Mouse (Mus musculus) retina, embryonic 14.5 days (tissue): Measurements from ENCODE around the gene D630045J12Rik.
A peak's percentile ranks its signal among the peaks of the same experiment; 100 is the strongest.

Experiments
- DNase-seq: peaks from one replicate; pipeline ENCODE4 v3.0.0-alpha.2; 2015; ENCODE audit warnings: low spot score

Gene D630045J12Rik

DNA sequence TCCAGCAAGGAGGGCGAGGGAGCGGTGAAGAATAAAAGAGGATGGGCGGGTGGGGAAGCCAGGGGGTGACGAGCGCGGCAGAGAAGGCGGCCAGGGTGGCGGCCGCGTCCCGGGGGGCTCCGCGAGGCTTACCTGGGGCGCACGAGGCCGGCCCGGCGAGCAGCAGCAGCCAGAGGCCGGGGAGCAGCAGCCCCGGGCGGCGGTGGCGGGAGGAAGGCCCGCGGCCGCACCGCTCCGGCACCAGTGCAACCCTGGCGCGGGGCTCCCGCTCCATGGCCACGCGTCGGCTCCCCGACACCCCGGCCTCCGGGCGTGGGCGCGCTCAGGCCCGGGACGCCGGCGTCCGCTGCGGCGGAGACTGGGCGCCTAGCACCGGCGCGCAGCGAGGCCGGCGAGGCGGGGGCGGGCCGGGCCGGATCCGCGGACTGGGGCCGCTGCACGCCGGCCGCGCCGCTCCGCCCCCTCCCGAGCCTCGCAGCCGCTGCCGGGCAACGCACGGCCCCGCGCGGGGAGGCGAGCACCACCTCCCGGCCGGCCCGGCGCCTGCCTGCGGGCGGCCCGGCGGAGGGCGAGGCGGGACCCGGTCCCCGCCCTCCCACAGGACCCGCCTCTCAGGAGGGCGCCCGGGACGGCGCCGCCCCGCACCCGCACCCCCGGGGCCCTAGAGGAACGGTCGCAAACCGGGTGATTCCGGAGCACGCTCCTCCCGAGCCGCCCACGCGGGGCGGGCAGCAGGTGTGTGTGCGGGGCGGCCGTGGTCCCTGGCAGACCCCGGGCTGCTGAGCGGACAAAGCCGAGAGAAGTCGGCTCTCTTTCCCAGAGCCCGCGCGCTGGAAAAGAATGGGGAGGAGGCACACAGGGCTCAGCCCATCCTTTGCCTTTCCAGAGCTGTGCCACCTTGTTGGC lies at the start of gene D630045J12Rik:
Gene D630045J12Rik (minus strand): TSS at position 274 of the 906 bp plus-strand sequence.
- peak; percentile 77 for DNase-seq

GRCm38 (mm10) chr6:38298761-38299401 lies 45.1 kb upstream of the D630045J12Rik start, which contains the start of gene Zc3hav1l:
Gene Zc3hav1l (minus strand): TSS chr6:38299259.
- DNase-seq: peak; percentile 82

GRCm38 (mm10) chr6:38298246-38298635 lies 44.4 kb upstream of the D630045J12Rik start:
- peak; percentile 68 for DNase-seq

GRCm38 (mm10) chr6:38297580-38298245 lies 43.9 kb upstream of the D630045J12Rik start:
- no peak for DNase-seq

GRCm38 (mm10) chr6:38293708-38294107 lies 39.9 kb upstream of the D630045J12Rik start:
- peak; percentile 12 for DNase-seq

DNA sequence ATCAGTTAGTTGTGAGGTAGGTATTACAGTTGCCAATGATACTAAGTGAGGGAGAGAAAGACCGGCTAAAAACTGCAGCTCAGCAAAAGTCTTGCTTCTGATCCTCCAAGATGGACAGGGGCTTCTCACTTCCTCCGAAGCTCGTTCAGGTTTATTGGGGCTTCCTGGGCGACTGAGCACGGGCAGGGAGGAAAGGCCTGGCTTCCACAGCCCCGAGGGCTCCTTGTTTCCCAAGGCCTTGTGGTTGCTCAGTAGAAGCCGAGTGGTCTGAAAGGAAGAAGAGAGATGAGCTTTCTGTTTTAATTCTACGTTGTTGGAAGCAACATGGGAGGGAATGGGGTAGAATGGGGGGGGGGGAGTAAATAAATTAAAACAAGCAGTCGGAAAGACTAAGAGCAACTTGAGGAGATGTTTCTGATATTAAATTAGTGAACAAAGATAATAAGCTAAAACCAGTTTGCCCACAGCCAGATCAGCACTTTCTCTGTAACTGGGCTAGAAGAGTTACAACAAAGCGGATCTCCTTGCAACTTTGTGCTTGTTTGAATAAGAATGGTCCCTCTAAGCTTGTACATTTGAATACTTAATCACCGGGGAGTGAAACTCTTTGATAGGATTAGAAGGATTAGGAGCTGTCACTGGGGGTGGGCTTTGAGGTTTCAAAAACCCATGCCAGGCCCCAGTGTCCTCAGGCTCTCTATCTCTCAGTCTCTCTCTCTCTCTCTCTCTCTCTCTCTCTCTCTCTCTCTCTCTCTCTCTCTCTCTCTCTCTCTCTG lies 39.2 kb upstream of the D630045J12Rik start:
- DNase-seq: no peak

DNA sequence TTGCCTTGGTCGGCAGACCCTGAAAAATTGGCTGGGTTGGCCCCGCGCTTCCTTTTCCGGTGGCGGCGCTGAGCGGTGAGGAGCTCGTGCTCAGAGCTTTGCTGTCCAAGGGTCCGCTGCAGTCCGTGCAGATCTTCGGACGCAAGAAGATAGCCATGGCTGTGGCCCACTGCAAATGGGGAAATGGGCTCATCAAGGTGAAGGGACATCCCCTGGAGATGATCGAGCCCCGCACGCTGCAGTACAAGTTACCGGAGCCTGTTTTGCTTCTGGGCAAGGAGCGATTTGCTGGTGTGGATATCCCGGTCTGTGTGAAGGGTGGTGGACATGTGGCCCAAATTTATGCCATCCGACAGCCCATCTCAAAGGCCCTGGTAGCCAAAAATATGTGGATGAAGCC lies 30.6 kb upstream of the D630045J12Rik start:
- no peak for DNase-seq

DNA sequence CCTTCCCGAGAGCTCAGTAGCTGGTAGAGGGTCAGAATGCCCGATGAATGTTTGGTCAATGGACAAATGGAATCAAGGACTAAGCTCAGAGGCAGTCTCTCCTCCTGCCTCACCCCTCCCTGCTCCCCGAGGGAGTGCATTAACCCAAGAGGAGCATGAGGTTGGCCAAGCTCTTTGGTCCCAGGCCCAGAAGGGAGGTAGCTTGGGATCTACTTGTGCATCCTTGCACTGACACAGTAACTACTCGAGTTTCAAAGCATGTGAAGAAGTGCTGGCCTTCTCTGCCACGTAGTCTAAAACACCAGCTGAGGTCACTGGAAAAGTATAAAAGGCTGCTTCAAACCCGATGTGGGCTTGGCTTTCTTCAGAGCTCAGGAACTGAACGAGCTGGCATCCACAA lies 10.7 kb upstream of the D630045J12Rik start:
- no peak for DNase-seq

DNA sequence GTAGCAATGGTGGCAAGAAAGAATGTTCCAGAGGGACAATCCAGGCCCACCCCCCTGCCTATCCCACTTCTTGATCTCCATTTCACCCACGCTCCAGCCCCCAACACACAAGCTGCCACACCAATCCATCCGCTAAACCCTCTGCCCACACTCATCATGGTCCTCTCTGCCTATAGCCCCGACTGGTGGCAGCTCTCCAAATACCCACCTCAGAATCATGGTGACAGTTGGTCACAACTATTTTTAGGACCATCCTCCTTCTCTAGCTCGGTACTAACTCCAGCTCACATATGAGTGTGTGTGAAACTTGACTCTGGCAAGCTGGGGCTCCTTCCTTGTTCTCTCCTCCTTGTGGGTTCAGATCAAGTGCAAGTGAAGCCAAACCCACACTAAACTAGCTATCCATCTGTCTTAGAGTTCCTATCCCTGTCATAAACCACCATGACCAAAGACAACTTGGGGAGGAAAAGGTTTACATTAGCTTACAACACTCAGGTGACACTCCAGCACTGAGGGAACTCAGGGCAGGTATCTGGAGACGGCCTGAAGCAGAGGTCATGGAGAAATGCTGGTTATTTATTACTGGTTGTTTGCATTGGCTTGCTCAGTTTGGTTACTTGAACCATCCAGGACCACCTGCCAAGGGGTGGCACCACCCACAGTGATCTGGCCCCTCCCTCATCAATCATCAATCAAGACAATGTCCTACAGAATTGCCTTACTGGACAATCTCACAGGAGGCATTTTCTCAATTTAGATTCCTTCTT lies 9.8 kb upstream of the D630045J12Rik start:
- DNase-seq: no peak

DNA sequence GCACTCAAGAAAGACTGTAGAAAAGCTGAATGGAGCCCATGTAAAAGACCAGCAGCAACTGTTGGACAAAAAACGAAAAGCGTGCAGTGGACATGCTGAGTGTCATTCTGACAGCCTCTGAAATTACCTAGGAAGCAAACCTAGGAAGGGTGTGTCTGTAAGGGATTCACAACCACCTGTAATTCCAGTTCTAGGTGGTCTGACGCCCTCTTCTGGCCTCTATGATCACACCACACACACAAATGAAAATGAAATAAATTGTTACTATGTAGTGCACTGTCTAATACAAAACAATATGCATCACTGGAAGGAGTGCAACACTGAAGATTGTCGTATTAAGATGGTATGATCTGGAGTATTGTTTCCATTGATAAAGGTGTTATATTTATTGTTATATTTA lies 8.1 kb upstream of the D630045J12Rik start:
- no peak for DNase-seq

DNA sequence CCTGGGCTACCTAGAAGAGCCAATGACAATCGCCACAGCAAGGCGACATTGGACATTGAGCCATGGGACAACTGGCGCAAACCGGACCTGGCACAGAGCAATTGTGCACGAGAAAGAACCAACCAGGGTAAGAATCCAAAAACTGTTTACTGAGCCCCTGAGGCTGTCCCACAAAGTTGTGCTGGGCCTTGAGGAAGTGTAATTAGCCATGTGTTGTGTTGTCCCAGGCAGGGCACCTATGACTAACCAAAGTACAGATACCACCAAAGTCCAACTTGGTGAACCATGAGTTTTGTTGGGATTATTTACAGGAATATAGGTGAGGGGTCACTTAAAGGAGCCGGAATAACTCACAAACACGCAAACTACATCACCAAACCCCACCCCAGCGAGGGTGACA lies 3.7 kb upstream of the D630045J12Rik start:
- no peak for DNase-seq

- DNase-seq: no peak
These were observed 3.0 kb upstream of the D630045J12Rik start for GRCm38 (mm10) chr6:38256793-38257192.

DNA sequence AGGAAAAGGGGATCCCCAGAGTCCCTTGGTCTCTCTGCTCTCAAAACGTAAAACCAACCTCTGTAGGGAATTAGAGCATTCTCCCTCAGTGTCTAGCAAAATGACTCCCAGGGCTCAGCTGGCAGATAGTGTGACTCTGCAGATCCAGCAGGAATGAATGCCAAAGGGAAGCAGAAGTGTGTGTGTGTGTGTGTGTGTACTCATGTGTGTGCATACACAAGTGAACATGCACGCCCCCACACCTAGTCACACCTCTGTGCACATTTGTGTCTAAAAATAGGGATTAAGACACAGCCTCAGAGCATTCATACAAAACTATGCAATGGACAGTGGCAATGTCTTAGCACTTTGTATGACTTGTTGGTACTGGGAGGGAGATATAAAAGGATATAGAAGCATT lies 2.0 kb upstream of the D630045J12Rik start:
- no peak for DNase-seq

DNA sequence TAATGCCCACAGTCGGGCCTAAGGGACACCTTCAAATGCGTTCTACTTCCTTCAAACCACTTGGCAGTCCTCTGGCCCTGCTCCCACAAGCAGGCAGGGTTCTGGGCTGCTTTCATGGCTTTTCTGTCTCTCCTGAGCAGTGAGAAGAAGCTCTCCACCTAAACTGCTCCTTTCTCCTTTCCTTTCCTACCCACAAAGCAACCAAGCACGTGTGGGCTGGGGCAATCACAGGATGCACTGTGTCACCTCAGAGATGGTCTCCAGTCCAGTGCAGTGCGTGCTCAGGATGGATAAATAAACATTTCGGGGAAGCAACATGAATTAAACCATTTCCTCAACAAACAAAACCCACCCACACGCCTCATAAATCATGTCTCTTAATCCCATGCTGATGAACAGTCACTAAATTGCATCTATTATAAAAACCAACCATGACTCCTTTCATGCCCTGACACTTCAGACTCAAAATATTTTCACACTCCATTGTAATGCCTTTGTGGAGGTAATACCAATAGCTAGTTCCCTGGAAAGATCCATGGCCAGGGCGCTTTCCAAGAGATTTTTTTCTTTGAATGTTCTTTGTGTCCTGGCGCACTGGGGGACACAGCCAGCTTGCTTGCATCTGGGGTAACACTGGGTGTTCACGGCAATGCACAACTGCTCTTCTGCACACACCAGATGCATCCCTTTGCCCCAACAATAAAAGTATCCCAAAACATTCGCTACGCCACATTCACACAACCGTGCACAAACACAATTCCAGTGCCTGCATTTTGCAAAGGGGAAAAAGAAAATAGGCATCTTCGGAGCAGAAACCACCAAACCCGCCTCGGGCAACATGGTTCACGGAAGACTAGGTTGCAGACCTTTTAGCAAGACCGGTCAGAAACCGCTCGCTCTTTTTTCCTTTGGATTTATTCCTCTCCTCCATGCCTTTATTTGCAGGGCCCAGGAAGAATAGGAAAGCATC lies 758 bp downstream of the D630045J12Rik start:
- DNase-seq: peak; percentile 44

- no peak for DNase-seq
These were observed 1.7 kb downstream of the D630045J12Rik start for GRCm38 (mm10) chr6:38252139-38252538.

- no peak for DNase-seq
These were observed 2.3 kb downstream of the D630045J12Rik start for GRCm38 (mm10) chr6:38251464-38251863.

DNA sequence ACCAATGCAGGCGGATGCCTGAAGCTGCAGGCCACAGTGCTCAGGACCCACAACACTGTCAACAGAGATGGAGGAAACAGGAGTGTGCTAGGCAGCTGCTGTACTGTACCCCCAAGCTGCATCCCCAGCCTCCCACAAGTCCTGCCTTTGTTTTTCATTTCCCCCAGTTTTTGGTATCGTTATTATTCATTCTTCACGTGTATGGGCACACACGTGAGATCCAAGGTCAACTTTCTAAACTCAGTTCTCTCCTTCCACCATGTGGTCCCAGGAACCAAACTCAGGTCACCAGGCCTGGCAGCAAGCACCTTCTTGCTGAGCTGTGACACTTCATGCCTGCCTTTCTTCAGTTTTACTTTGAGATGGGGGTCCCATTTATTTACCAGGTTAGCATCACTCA lies 6.4 kb downstream of the D630045J12Rik start:
- DNase-seq: no peak

DNA sequence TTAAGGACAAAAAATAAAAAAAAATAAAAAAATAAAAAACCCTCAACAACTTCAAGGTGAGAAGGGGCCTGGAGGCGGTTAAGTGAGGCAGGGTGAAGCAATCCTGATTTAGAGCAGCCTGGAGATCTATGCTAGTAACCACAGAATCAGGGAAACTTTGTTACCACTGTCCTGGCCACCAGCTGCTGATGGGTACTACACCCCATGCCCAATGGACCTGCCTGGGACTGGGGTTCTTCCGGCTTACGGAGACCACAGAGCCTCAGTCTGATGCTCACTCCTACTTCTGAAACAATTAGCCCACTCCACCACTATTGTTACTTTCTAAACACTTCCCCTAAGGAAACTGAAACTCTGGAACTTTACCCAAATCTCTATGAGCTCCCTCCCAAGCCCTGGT lies 9.0 kb downstream of the D630045J12Rik start:
- DNase-seq: no peak

- DNase-seq: no peak
These were observed 9.6 kb downstream of the D630045J12Rik start for GRCm38 (mm10) chr6:38244167-38244566.

DNA sequence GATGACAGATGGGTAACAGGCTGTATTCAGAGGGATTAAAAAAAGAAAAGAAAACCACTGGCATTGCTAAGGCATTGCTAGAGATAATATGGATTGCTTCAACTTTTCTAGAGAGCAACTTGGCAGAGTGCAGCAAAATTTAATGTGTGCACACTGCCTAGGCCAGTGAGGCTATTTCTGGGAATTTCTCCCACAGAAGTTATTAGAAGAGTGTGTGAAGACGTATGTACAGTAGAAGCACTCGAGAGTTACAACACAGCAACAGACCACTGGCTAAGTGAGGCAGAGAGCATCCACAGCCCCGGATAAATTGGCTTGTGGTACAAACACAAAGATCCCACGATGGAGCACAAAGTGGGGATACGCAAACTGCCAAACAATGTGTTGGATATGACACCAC lies 11.0 kb downstream of the D630045J12Rik start:
- no peak for DNase-seq
